Mouse (Mus musculus) MEL-GATA-1-ER (cell line): ENCODE measurements around the gene Tlr13.

ENCODE experiments used
- DNase-seq: peaks from one replicate; pipeline ENCODE4 v3.0.0-alpha.2; 2012; ENCODE audit warnings: low read depth; ENCODE audit errors: extremely low read depth

Tlr13 gene

DNA sequence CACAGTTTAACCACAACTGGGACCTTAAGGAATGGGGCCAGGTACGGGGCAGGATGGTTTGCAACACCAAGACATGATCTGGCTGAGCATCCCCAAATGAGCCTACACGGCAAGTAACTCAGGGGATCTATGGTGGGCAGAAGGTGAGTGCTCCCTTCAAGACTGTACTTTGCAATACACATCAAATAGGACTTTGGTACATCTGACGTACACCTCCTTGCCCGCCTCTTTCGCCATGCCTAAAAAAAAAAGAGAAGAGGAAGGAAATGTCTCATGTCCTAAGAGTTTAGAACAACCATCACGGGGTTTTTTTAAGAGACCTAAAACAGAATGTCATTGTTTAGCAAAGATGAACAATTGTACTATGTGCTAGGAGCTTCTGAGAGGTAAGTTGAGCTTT lies at the start of gene Tlr13:
Gene Tlr13, plus strand, starts transcription at position 269 of the 400 bp plus-strand sequence.
- no peak for DNase-seq

DNA sequence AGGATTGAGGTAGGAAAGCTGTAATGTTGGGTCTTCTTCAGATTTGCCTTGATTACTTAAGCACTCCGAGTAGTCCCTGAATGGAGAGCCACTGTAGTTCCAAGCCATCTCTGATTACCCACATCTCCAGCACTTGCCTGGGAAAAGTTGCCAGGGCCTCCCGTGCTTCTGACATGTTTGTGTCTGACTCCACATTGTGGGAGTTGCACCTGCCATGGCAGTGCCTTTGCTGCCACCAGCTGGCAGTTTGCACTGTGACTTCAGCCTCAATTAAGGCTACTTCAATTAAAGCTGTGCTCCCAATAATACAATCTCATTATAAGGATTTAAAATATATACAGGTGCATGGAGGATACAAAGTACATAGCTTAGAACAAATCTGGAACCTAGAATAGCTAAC lies 37.5 kb upstream of the Tlr13 start:
- no peak for DNase-seq

DNA sequence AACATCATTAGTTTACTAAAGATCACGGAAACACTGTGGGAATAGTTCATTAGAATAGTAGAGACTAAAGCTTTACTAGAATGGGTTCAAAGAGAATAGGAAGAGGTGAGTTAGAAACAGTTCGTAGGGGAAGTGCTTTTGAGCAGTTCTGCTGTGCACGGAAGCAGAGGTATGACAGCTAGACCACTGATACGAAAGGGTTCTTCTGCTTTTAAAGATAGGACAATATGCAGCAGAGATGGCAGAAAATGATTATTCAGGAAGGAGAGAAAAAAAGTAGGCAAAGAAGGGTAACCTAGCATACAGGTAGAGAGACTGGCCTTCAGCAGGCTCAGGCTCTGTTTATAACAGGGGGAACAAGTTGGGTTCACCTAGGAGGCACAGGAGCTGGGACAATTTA lies 29.1 kb upstream of the Tlr13 start:
- no peak for DNase-seq

DNA sequence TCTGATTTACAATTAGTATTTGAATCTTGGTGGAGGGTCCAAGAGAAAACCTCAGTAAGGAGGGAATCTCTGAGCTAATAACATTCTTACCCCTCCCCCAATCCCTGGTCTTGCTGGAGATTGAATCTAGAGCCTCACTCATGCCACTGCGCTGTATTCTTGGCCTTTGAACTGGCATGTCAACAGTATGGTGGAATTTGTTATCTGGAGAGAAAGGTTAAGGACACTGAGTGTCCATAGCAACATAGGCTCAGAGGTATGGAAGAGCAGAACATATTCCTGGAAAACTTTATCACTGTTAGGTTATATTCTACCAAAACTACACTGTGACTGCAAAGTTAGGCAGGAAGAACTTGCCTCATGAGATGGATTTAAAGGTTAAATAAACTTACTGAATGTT lies 28.3 kb upstream of the Tlr13 start:
- DNase-seq, result no peak

DNA sequence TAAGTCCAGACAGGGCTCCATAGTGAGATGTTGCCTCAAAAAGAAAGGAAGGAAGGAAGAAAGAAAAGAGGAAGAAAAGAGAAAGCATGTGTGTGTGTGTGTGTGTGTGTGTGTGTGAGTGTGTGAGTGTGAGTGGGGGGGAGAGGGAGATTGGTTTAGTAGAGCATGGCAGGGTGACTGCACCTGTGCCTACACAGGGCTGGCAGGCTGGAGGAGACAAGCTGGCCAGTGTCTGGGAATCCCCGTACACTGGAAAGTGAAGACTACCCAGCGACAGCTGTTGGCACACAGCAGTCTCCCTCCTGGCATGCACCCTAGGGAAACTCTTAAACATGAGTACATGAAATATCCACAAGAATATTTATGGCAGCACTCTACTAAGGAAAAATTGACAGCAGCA lies 20.2 kb upstream of the Tlr13 start:
- DNase-seq, result no peak

DNA sequence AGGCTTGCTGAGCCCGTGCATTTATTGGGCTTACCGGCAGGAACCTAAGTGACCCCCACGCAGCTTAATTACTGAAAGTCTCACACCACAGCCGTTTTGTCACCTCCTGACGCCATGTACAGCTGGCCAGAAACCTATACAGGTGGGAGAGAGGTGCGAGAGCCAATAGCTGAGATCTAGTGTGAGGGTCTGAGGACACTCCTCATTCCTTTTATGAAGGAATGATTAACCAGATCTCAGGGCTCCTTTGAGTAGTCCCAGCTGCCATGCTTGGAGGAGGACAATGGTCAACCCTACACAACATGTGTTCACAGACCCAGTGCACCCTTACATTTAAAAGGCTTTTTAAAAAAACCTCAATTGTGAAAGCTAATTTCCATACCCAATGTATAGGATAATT lies 14.7 kb upstream of the Tlr13 start:
- no peak for DNase-seq

DNA sequence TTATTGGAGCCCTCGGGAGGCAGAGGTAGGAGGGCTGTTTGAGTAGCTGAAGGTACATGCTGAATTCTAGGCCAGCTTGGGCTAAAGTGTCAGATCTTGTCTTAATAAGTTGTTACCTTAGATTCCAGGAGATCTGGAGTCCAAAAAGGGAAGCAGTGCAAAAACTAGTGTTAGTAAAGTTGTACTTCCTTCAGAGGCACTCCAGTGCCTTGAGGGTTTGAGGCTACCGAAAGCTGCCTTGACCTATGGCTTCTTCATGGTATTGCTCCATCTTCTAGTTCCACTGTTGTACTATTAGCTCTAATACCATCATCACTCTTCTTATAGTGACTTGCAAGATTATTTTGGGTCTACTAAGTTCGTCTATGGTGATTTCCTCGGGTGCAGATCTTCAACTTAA lies 13.1 kb upstream of the Tlr13 start:
- DNase-seq, result no peak

DNA sequence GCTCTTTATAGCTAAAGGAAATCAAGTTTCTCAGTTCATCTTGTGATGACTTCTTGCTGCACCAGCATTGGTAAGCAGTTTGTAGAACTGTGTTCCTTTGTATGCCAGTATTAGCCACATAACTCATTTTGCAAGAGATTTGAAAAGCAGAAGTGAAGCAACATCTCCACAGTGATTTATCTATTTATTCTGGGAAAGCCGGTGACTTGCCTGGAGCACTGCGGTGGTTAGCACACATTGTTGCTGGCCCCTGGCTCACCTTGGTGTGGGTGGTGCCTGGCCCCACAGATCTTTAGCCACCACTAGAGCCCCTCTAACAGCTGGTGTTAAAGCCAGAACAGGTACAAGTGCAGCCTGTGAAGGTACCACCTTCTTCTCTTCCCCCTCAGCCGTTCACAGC lies 8.1 kb upstream of the Tlr13 start:
- DNase-seq, result no peak

DNA sequence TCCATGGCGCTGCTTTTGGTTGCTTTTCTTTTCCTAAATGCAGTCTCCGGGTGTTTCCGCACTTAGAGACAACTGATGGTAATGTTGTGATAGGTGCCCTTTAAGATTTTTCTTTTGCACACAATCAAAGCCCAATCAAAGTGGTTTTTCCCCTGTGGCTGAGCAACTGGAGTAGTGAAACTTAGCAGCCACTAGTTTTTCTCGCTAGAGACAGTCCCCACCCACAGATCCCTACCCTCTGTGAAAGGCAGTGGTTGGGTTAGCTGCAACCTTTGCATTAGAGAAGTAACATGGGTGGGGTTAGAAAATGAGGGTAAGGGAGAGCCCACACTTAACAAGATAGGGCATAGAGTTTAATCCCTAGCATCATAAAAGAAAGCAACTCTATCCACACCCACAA lies 7.5 kb upstream of the Tlr13 start:
- no peak for DNase-seq

DNA sequence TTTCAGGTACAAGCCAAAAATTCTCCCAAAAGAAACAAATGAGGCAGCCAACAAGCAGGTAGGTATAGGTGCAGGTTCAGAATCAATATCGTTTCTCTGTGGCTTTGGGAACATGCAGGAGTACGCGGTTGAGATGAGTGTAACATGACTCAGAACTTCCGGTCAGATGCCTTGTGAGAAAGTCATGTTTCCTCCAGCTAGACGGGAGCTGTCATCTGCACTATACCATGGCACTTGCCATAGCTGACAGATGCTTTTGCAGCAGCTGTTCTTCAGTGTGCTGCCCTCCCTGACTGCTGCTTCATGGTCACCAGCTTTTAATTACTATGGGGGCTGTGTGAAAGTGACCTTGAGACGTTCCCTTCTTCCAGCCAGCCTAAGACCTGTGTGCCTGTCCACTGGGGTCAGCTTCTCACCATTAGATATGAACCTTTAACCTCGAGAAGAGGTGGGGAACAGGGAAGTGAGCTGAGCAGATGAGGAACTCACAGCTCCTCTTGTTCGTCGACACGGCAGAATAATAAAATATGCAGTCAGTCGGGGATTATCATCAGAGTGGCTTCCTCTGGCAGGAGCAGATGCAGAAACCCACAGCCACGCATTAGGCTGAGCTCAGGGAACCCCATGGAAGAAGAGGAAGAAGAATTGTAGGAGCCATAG lies 7.0 kb upstream of the Tlr13 start:
- DNase-seq, result peak; percentile 64

DNA sequence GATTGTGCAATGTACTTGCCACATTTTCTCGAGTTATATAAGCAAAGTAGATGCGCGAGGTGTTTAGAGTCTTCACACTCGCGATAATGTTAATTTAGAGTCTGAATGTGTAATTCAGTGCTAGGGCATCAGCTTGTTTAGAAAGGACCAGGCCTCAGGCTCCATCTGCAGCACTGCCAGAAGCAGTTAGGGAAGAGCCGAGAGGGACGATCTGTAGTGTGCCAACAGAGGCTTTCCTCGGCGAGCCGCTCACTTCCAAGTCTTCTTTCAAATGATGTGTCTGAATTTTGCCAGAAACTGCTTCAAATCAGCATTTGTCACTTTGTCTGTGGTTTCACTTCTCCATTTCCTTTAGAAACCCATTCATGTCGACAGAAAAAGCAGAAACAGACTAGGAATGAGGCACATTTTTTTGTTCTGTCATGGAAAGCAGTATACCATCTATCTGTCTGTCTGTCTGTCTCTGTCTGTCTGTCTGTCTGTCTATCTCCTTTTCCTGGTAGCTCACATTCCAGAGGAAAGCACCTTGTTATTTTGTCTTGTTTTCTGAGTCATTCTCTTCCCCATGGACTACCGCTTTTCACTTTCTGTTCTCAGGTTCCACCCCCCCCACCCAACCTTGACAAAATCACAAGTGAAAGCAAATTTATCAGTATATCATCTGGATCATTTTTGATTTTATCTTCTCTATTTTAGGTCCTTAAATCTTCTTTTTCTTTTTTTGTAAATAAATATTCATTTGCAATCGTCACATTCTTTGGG lies 3.5 kb upstream of the Tlr13 start:
- peak; percentile 56 for DNase-seq

DNA sequence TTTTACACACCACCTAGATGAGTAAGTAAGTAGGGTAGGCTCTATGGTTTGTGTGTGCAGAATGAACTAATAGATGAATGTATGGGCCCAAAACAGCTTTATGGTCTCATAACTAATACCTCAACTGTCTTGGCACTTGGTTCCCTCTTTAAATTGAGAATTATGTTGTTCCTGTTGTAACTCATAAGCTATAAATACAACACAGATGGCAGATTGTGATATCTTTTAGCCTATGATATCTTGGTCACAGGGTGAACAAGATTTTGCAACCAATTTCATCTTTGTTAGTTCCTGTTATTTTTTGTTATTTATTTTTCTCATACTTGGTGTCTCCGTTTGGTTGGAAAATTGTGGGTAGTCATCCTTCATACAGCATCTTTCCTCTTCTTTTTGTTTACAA lies 5.2 kb downstream of the Tlr13 start:
- DNase-seq, result no peak

DNA sequence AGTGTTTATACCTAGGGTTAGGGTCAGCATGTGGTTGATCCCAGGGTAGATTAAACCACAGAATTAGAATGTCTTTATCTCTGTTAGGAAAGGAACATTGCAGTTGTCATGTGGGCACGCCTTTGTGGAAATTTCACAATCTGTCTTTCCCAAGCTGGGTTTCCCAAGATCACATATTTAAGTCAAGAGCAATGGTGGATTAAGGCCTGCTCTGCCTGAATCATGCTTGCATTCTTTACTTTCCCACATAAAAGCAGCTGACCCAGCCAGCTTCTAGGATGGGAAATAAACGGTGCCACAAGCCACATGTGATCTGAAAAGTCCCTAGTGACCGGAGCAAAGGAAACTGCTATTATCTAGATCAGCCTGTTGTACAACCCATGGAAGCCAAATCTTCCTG lies 6.5 kb downstream of the Tlr13 start:
- DNase-seq, result no peak

DNA sequence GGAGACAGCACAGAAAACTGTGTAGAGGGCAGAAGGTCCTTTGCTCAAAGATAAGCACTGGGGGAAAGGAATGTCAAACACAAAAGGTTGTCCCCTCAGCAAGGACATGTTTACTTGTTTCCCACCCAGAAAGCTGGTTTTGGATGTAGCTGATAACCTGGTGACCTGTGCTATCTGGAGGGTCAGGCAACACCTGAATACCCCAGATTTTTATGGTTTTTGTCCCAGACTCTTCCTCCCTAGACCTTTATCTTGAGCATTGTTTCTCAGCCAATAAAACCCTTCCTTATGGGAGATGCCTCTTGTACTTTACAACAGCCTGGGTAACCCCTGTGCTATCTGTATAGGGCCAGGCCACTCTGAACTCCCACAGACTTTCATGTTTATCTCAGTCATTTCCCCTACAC lies 11.2 kb downstream of the Tlr13 start:
- peak; percentile 78 for DNase-seq

DNA sequence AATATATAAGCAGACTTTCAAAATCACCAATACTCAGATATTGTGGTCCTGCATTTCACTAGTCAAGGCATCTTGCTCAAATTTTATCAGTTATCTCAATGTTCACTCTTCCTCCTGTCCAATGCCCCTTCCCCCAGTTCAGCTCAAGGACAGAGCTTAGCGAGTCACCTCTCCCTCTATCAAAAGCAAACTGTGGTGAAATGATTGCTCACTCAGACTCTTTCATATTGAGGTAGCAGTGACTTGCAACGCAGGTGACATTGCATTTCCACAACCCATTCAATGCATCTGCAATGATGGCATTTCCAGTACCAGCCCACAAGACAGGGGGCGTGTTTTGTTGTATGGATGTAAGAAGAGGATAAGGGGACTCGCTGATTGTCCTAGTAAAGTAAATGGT lies 12.9 kb downstream of the Tlr13 start:
- DNase-seq, result no peak

DNA sequence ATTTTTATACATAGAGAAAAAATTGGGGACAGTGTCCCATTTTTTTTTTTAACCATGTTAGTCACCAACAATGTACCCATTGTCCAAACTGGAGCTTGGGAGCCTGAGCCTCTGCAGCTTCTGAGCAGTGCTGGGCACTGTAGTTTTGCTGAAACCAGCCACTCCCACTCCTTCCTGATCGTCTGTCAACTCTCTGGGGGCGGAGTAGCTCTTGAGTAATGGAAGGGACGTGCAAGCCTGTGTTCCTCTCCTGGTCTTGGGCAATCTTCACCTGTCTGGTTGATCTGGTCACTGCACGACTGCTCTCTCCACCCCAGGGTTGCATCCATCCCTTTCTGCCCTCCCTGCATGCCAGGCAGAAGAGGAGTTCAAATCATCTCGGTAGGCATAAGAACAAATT lies 21.0 kb downstream of the Tlr13 start:
- no peak for DNase-seq

DNA sequence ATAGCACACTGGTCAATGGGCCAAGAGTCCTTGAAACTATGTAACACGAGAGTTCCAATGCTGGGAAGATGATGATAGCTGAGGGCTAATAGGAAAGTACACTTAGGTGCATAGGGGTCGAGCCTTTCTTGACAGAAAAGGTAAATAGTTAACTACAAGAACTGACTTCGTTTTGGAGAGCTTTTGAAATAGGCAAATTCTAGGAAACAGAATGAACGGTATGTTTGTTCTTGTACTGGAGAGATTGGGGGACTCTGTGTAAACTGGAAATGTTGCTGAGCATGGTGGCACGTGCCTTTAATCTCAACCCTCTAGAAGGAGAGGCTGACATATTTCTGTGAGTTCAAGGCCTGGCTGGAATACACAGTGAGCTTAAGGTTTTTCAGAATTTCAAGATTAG lies 21.6 kb downstream of the Tlr13 start:
- no peak for DNase-seq

DNA sequence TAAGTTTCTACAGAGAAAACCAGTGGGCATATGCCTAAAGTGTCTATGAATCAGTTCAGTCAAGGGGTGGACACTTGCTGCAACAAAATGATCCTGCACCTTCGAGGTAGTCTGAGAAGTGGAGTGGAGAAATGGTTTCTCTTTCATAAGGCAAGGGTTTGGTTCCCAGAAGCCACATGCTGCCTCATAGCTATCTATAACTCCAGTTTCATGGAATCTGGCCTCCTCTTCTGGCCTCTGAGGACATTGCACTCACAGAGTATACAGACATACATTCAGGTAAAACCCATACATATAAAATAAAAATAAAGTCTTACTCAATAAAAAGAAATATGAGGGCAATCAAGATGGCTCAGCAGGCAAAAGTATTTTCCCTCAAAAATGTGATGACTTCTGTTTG lies 22.1 kb downstream of the Tlr13 start:
- no peak for DNase-seq

DNA sequence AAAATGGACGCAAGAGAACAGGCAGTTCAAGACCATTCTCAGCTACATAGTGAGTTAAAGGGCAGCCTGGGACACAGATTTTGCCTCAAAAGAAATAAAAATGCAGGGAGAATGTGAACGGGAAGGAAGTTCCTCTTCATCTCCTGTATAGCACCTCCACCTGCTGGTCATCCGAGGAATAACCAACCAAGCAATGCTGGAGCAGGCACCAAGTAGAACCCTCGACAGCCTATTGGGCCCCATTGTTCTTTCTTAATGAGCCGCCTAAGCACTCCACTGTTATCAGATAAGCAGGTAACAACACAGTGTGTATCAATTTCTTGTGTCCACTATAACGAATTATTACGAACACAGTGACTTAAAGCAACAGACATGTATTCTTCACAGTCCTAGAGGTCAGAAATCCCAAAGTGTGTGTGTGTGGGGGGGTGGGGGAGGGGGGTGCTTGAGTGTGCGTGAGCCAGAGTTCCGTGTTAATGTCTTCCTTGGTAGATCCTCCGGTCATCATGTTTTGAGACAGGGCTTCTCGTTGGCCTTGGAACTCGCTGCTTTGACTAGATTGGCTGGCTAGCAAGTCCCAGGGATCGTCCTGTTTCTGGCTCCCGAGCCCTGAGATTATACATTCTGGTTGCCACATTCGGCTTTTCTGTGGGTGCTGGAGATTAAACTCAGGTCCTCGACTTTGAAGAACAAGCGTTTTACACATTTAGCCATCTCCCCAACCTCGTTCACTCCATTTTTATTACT lies 28.3 kb downstream of the Tlr13 start:
- peak; percentile 86 for DNase-seq

DNA sequence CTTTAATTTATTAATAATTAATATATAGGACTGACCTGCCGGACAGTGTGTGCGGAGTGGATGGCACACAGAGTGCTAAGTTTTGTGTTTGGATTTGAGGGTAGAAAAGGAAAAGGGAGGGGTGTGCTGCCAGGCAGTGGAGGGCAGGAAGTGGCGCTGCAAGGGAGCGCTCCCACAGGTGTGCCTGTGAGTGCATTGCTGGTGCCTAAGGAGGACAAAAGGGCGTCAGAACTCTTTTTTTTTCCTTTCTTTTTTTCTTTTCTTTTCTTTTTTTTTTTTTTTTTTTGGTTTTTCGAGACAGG lies 28.8 kb downstream of the Tlr13 start:
- no peak for DNase-seq

DNA sequence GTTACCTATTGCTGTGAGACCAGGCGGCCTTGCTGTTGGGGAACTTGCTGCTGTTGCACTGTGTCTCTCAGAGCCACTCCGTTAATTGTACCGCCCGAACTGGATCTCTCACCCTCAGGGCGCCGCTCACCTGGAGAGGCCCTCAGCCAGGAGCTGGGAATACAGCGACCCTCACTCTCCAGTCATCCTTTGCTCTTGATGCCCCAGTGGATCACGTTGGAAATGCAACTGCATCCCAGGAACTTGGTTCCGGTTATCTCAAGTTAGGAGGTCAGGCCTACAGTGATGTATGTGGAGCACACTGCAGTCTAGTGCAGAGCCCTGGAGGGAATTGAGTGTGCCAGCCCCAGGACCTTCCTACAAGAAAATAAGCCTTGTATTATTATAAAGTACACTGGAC lies 33.3 kb downstream of the Tlr13 start:
- DNase-seq, result no peak

DNA sequence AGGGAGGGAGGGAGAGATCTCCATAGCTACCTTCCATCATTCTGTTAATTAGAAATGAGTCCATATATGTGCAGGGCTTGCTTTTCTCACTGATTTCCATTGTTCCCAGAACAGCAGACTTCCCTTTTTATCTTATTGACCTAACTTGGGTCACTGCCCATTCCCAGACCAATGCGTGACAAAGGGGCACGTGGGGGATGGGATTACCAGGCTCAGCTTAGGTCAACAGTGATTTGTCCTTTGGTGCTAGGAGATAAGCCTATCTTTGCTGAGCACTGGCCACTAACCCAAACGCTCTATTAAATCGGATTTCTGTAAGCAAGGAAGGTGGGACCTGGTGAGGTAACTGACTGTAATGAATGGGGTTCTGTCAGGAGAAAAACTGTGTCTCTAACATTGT lies 41.3 kb downstream of the Tlr13 start:
- DNase-seq, result no peak

DNA sequence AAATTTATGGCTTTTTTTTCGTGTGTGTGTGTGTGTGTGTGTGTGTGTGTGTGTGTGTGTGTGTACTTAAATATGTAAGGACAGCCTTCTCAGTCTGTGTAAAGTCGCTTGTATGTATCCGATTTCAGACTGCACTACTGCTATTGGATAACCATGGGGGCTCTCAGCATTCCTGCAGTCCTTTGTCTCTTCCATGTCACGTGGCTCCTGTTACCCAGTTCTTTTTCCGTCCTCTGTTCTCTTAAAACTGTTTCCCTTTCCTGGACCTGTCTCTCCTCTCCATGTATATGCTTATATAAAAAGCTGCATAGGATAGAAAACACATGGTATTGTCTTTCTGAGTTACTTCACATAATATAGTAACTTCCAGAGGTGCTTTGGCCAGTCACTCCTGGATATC lies 42.7 kb downstream of the Tlr13 start:
- DNase-seq, result no peak
